In the genomic region with DNA sequence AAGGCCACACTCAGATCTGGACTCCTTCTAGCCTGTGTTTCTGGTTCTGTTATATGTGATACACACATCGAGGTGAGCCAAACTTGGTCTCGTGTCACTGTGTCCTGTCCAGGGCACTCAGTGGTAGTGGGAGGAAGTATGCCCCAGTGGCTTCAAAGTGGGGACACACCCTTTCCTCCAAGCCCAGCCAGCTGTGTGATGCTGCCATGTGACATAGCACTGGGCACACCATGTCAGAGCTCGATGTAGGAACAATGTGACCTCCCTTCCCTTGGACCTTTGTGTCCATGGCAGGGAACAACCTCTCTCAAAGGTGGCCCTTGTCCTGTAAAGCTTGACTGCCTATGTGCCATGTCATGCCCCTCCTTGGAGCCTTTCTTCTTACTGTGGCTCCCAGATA, we compare ENCODE assay signal across 12 mouse cellular contexts. TPM values are rescaled to one million over a fixed set of nuclear protein-coding genes. Genes with fewer than 3 reads are reported as not detected.
DNase-seq lines count a peak whose midpoint lies in the region; ATAC-seq and TF ChIP-seq lines count a peak whose summit lies in the region.
"Had no signal": no experiment of that assay in that cellular context is flagged by ENCODE, and none has a peak within 500 bp of the region (broad histone marks: within the 10 kb centered on the region; RNA-seq: fewer than 3 reads in every experiment).

No protein-coding gene starts in this region.

- peak; percentile 96 for DNase-seq in heart, adult 11 months
- DNase-seq in heart, postnatal 36 days, result no peak
- peak; percentile 61 to 66 for DNase-seq in lung, adult 18-20 months
- no peak for DNase-seq in lung, adult 2 months
- DNase-seq in skeletal muscle tissue, adult 2 months (ENCODE audit: low read depth, low spot score), result peak; percentile 27
- DNase-seq in urinary bladder, postnatal 36 days (ENCODE audit: low spot score in 2 of 2), result no peak
- DNase-seq in layer of hippocampus, adult 8-10 months (ENCODE audit: low spot score in 2 of 2), result no peak
- DNase-seq: liver, embryonic 13.5 days; right cerebral cortex, postnatal 25 days had no signal

- H3K4me3 ChIP-seq in lung, adult 2 months (replicated peaks; ENCODE audit: extremely low read depth, low read depth, low read length), result no peak overlapping the region
- H3K4me3 ChIP-seq: erythroblast, embryonic 14.5 days; liver, embryonic 13.5 days; myocyte had no signal

- peak; percentile 64 to 78 for ATAC-seq in hematopoietic stem cell, adult 5-6 weeks (replicated peaks in 1 of 2; ENCODE audit: insufficient read depth in 1 of 2, low FRiP score in 2 of 2, low TSS enrichment in 1 of 2, low read depth in 1 of 2, poor library complexity in 2 of 2, severe bottlenecking in 2 of 2)

- TF ChIP-seq CTCF in lung, adult 2 months (IDR thresholded peaks at IDR 0.05; ENCODE audit: insufficient read depth, low read length), result no peak

- peaks cover 15% of the 10 kb centered on the region for H3K4me1 ChIP-seq in lung, adult 2 months (ENCODE audit: control insufficient read depth, insufficient read depth, low read length)
- H3K4me1 ChIP-seq: liver, embryonic 13.5 days had no signal

- intact Hi-C loops in heart, postnatal 36 days (cut with DNase I), result loop anchor here (5.0 kb wide), 1 partner anchor 143 kb away; no protein-coding TSS in a partner anchor

- no peak for TF ChIP-seq POLR2A in lung, adult 2 months (IDR thresholded peaks at IDR 0.05; ENCODE audit: borderline replicate concordance, extremely low read depth, low read depth, low read length)

- 34% methylated on average over 3 of the region's 3 CpGs for WGBS in lung, adult 2 months

RNA-seq across cellular contexts. Expression of gene Calml3, which starts 54.5 kb away (rescaled TPM):
- total RNA-seq in heart, postnatal 36 days (2021), result not detected
- 3.6 and 81.6 TPM in 2 replicates for polyA plus RNA-seq in lung, adult 2 months (2012; rRNA removed)
- not detected in 2 replicates for total RNA-seq in hematopoietic stem cell, adult 5-6 weeks (2017)
- total RNA-seq in layer of hippocampus, adult 8-10 months (2022), result not detected
- polyA plus RNA-seq: erythroblast, embryonic 14.5 days; liver, embryonic 13.5 days had no signal

Comparison
In these comparisons a context has a peak if more than half of its experiments do, and no peak if none do; other contexts are left out.
1. DNase-seq: peak in heart, adult 11 months (single experiment), lung, adult 18-20 months (2 of 2) and skeletal muscle tissue, adult 2 months (single experiment); none in heart, postnatal 36 days (0 of 2), lung, adult 2 months (single experiment), urinary bladder, postnatal 36 days (0 of 2) and layer of hippocampus, adult 8-10 months (0 of 2).